Comparison of ENCODE assay signal across 27 mouse cellular contexts in the genomic region with DNA sequence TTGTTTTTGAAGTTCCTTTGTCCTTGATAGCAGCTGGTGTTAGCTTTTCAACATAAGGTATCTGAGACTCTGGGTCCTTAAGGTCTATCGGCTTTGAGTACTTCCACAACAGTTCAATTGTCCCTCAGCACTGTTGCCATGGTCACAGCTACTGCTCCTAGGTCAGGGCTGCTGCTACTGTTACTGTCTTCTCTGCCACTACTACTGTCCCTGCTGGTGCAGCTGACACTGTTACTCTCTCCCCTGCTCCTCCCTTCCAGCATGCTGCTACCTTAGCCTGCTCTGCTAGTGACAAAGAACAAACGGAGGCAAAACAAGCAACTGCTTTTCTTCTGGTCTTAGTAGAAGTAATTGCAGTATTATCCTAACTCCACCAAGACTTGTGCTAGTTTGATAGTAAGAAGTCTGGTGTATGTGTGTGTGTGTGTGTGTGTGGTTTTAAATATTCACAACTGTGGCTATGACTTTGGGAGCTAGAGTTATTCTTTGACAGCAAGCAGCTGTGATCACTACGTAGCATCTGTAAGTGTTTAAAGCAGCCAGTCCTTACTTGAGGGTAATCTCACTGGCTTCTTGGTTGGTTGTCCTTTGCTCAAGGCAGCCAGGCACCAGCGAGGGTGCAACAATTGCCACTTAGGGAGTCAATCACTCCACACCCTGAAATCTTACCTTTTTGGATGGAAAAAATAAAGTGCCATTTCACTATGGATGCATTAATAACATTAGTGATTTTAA.
A peak's percentile ranks its signal among the peaks of the same experiment; 100 is the strongest.
DNase-seq lines count a peak whose midpoint lies in the region; ATAC-seq and TF ChIP-seq lines count a peak whose summit lies in the region.
"Had no signal": no experiment of that assay in that cellular context is flagged by ENCODE, and none has a peak within 500 bp of the region (broad histone marks: within the 10 kb centered on the region; RNA-seq: fewer than 3 reads in every experiment).

No protein-coding gene starts in this region.

- no peaks in the 10 kb centered on the region for H3K9me3 ChIP-seq in megakaryocyte, embryonic 14.5 days
- H3K9me3 ChIP-seq in intestine, postnatal 0 days (ENCODE audit: control insufficient read depth), result no peaks in the 10 kb centered on the region
- H3K9me3 ChIP-seq: embryonic facial prominence, embryonic 12.5 days; embryonic facial prominence, embryonic 15.5 days; heart, embryonic 12.5 days; heart, embryonic 15.5 days; hindbrain, embryonic 10.5 days; hindbrain, embryonic 13.5 days had no signal

- DNase-seq in embryo, embryonic 10 days (ENCODE audit: low spot score), result peak; percentile 7
- DNase-seq in embryo, embryonic 10.5 days (ENCODE audit: low spot score), result no peak
- no peak for DNase-seq in spleen, adult 18-20 months
- DNase-seq in cerebellum, postnatal 4 days (ENCODE audit: low spot score in 2 of 2), result no peak
- no peak for DNase-seq in urinary bladder, postnatal 10 days (ENCODE audit: low spot score)
- DNase-seq: adrenal gland, adult 2 months; adrenal gland, postnatal 14 days; cerebellum, adult 11 months; cerebellum, adult 2 months; cerebellum, adult 9-11 months; cerebellum, postnatal 25 days; forebrain, postnatal 0 days; gastrocnemius, postnatal 25 days; heart, adult 18-20 months; heart, postnatal 10 days; heart, postnatal 36 days had no signal

- WGBS in intestine, postnatal 0 days, result 33% methylated on average over 4 of the region's 4 CpGs

- no peak for TF ChIP-seq CTCF in intestine, postnatal 0 days (IDR thresholded peaks at IDR 0.05; ENCODE audit: low read depth)

- no peaks in the 10 kb centered on the region for H3K4me1 ChIP-seq in megakaryocyte, embryonic 14.5 days
- 0 out of 2 replicates have a peak, but pooled peaks cover 3% of the 10 kb centered on the region for H3K4me1 ChIP-seq in intestine, postnatal 0 days (replicated peaks; ENCODE audit: control insufficient read depth, insufficient read depth, low read length)
- H3K4me1 ChIP-seq: embryonic facial prominence, embryonic 12.5 days; embryonic facial prominence, embryonic 15.5 days; heart, embryonic 12.5 days; heart, embryonic 15.5 days; hindbrain, embryonic 10.5 days had no signal

- no peaks in the 10 kb centered on the region for H3K36me3 ChIP-seq in megakaryocyte, embryonic 14.5 days (replicated peaks; ENCODE audit: low read length)
- no peaks in the 10 kb centered on the region for H3K36me3 ChIP-seq in intestine, postnatal 0 days (ENCODE audit: control insufficient read depth, insufficient read depth)
- H3K36me3 ChIP-seq: embryonic facial prominence, embryonic 12.5 days; embryonic facial prominence, embryonic 15.5 days; heart, embryonic 12.5 days; heart, embryonic 15.5 days; hindbrain, embryonic 10.5 days; hindbrain, embryonic 13.5 days had no signal

- ATAC-seq in megakaryocyte, adult 5-6 weeks (ENCODE audit: poor library complexity, severe bottlenecking), result no peak
- no peak for ATAC-seq in intestine, postnatal 0 days
- ATAC-seq: forebrain, embryonic 14.5 days; forebrain, postnatal 0 days; hindbrain, embryonic 16.5 days had no signal

- no peak overlapping the region for H3K9ac ChIP-seq in intestine, postnatal 0 days (ENCODE audit: low read depth, low read length)
- H3K9ac ChIP-seq: embryonic facial prominence, embryonic 12.5 days; embryonic facial prominence, embryonic 15.5 days; forebrain, postnatal 0 days; heart, embryonic 12.5 days; heart, embryonic 15.5 days; hindbrain, embryonic 13.5 days had no signal

- peak overlapping the region; percentile 39 for H3K4me3 ChIP-seq in megakaryocyte, embryonic 14.5 days (replicated peaks)
- H3K4me3 ChIP-seq in intestine, postnatal 0 days (ENCODE audit: low read depth, low read length), result no peak overlapping the region
- H3K4me3 ChIP-seq: embryonic facial prominence, embryonic 12.5 days; embryonic facial prominence, embryonic 15.5 days; heart, embryonic 12.5 days; heart, embryonic 15.5 days; hindbrain, embryonic 10.5 days; hindbrain, embryonic 13.5 days had no signal

- H3K4me2 ChIP-seq in intestine, postnatal 0 days (replicated peaks; ENCODE audit: low read depth), result 0 out of 2 replicates have a peak overlapping the region, but pooled peaks have one; percentile 3
- H3K4me2 ChIP-seq: embryonic facial prominence, embryonic 12.5 days; embryonic facial prominence, embryonic 15.5 days; heart, embryonic 12.5 days; heart, embryonic 15.5 days; hindbrain, embryonic 13.5 days had no signal

- H3K27ac ChIP-seq in intestine, postnatal 0 days (ENCODE audit: low read depth, low read length), result no peak overlapping the region
- H3K27ac ChIP-seq: embryonic facial prominence, embryonic 12.5 days; embryonic facial prominence, embryonic 15.5 days; heart, embryonic 15.5 days; hindbrain, embryonic 10.5 days; hindbrain, embryonic 13.5 days had no signal

- H3K27me3 ChIP-seq in megakaryocyte, embryonic 14.5 days (replicated peaks), result peaks cover 5% of the 10 kb centered on the region
- no peaks in the 10 kb centered on the region for H3K27me3 ChIP-seq in intestine, postnatal 0 days (replicated peaks; ENCODE audit: control insufficient read depth, insufficient read depth, low read length)
- H3K27me3 ChIP-seq: embryonic facial prominence, embryonic 12.5 days; embryonic facial prominence, embryonic 15.5 days; heart, embryonic 12.5 days; heart, embryonic 15.5 days; hindbrain, embryonic 13.5 days had no signal
